Mouse (Mus musculus) sigmoid colon, adult 10 weeks (tissue): ENCODE data around the gene Ppat. TPM values are rescaled to one million over a fixed set of nuclear protein-coding genes. Genes with fewer than 3 reads are reported as not detected.

ENCODE experiments used
- polyA plus RNA-seq: library from polyadenylated mRNA; stranded (reverse); fragments of 350-450 nt; fragmentation: Illumina TruSeq; extraction: RNeasy Lipid Tissue Mini Kit (QIAGEN cat#74804); gene quantifications from one replicate; pipeline ENCODE4 v1.2.3, GENCODE M21; 2014; ENCODE audit warnings: low read depth, low replicate concordance

The Ppat gene
- 27.6 TPM for polyA plus RNA-seq

GRCm38 (mm10) chr5:76951106-76952027, at the start of gene Ppat, which contains the start of gene Paics:
Gene Ppat, minus strand, starts transcription at chr5:76951578.
Gene Paics, plus strand, starts transcription at chr5:76951307.

GRCm38 (mm10) chr5:76974554-76975285, 23.3 kb upstream of the Ppat start, which contains the start of gene Srp72:
Gene Srp72, plus strand, starts transcription at chr5:76974683.

GRCm38 (mm10) chr5:76905405-76906154, 45.8 kb downstream of the Ppat start, which contains the start of gene Aasdh:
Gene Aasdh, minus strand, starts transcription at chr5:76905514.

Other genes starting within 250 kb of the Ppat start
- 38.5 TPM for gene Aasdh, start 46.1 kb downstream of the Ppat start, polyA plus RNA-seq
- 160 TPM for gene Paics, start 271 bp downstream of the Ppat start, polyA plus RNA-seq
- 199 TPM for gene Srp72, start 23.1 kb upstream of the Ppat start, polyA plus RNA-seq
- gene Arl9, start 52.5 kb upstream of the Ppat start, polyA plus RNA-seq = 1.4 TPM
- not detected for gene Thegl, start 64.4 kb upstream of the Ppat start, polyA plus RNA-seq
- 25.3 TPM for gene Hopx, start 163.5 kb upstream of the Ppat start, polyA plus RNA-seq